ENCODE assay signal across 8 mouse cellular contexts in genomic region chr16:24435115-24435553, GRCm38 (mm10). TPM values are rescaled to one million over a fixed set of nuclear protein-coding genes. Genes with fewer than 3 reads are reported as not detected.
DNase-seq lines count a peak whose midpoint lies in the region; ATAC-seq and TF ChIP-seq lines count a peak whose summit lies in the region.

No protein-coding gene starts in this region.

- no peak for DNase-seq in cerebellum, adult 11 months
- DNase-seq in 3134 (ENCODE audit: extremely low read depth, insufficient read length, low spot score), result peak; percentile 73
- peak; percentile 88 for DNase-seq in kidney, adult 2 months
- peak; percentile 46 for DNase-seq in skeletal muscle tissue, adult 2 months (ENCODE audit: low read depth, low spot score)
- DNase-seq in embryo, embryonic 11 days, result no peak

- no peaks in the 10 kb centered on the region for H3K27me3 ChIP-seq in kidney, adult 2 months (replicated peaks; ENCODE audit: control insufficient read depth, insufficient read depth, low read length)

- 32% methylated on average over 6 of the region's 6 CpGs for WGBS in kidney, adult 2 months

- ATAC-seq in cerebellum, adult (ENCODE audit: insufficient number of reproducible peaks, low FRiP score, low TSS enrichment), result peak; percentile 37; the same call in 1 of the 2 replicates
- peak; percentile 58 for ATAC-seq in common myeloid progenitor, adult 5-6 weeks (replicated peaks; ENCODE audit: low read depth, poor library complexity, severe bottlenecking)
- ATAC-seq in granulocyte monocyte progenitor cell, adult 5-6 weeks (replicated peaks; ENCODE audit: poor library complexity, severe bottlenecking), result no peak; the same call in 1 of the 2 replicates

- H3K27ac ChIP-seq in kidney, adult 2 months (ENCODE audit: insufficient read depth, low read depth, low read length), result peak overlapping the region; percentile 30

- no peak for TF ChIP-seq CTCF in kidney, adult 2 months (conservative IDR thresholded peaks at IDR 0.05; ENCODE audit: insufficient read depth, insufficient read length, low read depth, low read length)

- TF ChIP-seq POLR2A in kidney, adult 2 months (IDR thresholded peaks at IDR 0.05; ENCODE audit: low read depth, low read length), result no peak

- no peak overlapping the region for H3K4me3 ChIP-seq in kidney, adult 2 months (ENCODE audit: insufficient read depth, low read depth, low read length)

- no peaks in the 10 kb centered on the region for H3K36me3 ChIP-seq in kidney, adult 2 months (ENCODE audit: control insufficient read depth, insufficient read depth, low read length)

- peaks cover 45% of the 10 kb centered on the region for H3K4me1 ChIP-seq in kidney, adult 2 months (ENCODE audit: control insufficient read depth, insufficient read depth, low read length)

RNA-seq across cellular contexts. Expression of gene Lpp, which starts 41.8 kb away (rescaled TPM):
- total RNA-seq in common myeloid progenitor, adult 5-6 weeks (2017), result 2.8 and 4.2 TPM in 2 replicates
- 15.9 and 20.2 TPM in 2 replicates for polyA plus RNA-seq in kidney, adult 2 months (2012; rRNA removed)
- total RNA-seq in granulocyte monocyte progenitor cell, adult 5-6 weeks (2014; fragmentation: Nextera tagmentation), result 3.5 and 4.9 TPM in 2 replicates
- total RNA-seq in granulocyte monocyte progenitor cell, adult 5-6 weeks (2017), result 1.9 and 3.2 TPM in 2 replicates

Comparison
In these comparisons a context has a peak if more than half of its experiments do, and no peak if none do; other contexts are left out.
1. DNase-seq: peak in 3134 (single experiment), kidney, adult 2 months (single experiment) and skeletal muscle tissue, adult 2 months (single experiment); none in cerebellum, adult 11 months (single experiment) and embryo, embryonic 11 days (single experiment).